Mouse (Mus musculus) cerebellum, adult 9-11 months (tissue): ENCODE measurements around the gene Ahnak.

Experiments
- DNase-seq: peaks from one replicate; pipeline ENCODE4 v3.0.0; 2022

Gene Ahnak

GRCm38 (mm10) chr19:8974638-8975037 lies 14.4 kb upstream of the Ahnak start:
- no peak for DNase-seq

- no peak for DNase-seq
These were observed 13.6 kb upstream of the Ahnak start for GRCm38 (mm10) chr19:8975491-8975890.

DNA sequence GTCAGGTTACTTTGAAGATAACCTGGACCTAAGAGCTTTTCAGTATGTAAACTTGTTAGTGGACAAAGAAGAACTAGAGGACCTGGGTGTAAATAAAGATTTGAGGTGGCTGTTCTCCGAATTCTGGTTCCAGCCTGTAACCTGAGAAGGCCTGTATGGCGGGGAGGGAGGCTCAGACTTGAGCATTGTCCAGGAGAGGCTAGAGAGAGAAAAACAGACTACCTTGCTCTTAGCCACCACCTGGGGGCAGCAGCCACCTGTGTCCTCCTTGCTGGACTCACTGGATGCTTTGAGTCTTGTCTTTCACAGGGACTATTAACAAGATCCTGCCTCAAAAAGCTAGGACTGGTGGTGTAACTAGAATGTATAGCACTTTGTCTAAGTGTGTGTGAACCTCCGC lies 12.5 kb upstream of the Ahnak start:
- DNase-seq, result peak; percentile 45

DNA sequence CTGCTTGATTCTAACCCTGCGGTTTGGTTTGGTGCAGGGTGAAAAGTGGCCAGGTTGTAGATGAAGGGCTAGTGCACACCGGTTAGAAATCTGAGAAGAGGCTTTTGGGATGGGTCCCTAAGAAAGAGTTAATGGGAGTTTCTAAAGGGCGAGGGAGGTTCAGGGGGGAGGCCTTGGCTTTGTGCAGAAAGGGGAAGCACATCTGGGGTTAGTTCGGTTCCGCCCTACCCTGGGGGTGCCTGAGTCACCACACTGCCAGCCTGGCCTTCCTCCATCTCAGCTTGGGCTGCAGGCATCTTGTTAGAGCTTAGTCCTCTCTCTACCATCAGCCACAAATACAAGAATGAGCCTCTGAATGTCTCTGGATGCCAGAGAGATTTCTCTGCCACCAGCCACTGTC lies 8.3 kb upstream of the Ahnak start:
- no peak for DNase-seq

- DNase-seq, result no peak
These were observed 7.5 kb upstream of the Ahnak start for GRCm38 (mm10) chr19:8981450-8982168.

- DNase-seq, result no peak
These were observed 6.6 kb upstream of the Ahnak start for GRCm38 (mm10) chr19:8982303-8983149.

DNA sequence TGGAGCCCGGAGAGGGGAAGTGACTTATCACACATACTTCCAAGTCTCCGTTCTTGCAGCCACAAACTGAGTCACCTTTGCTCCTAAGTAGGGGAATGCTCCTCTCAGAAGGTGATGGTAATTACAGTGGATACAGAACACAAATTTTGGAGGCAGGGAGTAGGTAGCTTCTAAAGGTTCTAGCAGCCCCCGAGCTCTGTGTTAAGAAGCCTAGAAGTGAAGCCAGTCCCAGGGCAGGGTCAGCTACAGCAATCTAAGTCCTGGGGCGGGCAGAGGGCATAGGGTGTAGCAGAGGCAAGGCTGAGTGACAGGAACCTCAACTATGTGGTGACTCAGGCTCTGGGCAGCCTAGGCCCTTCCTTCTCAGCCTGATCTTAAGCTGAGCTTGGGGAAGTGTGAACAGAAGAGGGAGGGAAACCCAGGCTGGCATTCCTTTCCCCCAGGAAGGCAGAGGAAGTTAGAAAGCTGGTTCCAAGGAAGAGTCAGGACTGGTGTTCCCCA lies 5.9 kb upstream of the Ahnak start:
- no peak for DNase-seq

DNA sequence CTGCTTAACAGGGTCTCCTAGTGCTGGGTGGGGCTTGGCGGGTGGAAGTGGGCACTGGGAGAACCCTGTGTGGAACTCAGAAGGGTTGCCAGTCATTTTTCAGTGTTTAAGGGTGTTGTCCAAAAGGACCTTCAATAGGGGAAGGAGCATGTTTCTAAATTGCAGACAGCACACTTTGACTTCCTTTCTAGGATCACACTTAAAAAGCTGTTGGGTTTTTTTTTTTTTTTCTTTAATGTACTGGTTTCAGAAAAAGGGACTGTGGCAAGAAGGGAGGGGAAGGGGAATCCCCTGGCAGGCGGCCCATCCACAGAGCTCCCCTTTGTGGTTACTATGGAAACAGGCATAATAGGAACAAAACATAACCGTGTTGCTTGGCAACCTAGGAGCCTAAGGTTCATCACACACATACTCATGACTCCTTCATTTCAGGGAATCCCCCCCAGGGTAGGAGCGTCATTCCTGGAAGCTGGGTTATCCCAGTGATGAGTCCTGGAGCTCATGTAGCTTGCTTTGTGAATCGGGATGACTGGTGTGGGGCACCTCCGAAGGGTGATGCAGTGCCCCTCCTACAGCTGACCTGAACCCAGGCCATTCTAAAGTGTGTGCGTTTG lies 4.7 kb upstream of the Ahnak start:
- DNase-seq, result no peak

GRCm38 (mm10) chr19:8985891-8986290 lies 3.2 kb upstream of the Ahnak start:
- no peak for DNase-seq

- no peak for DNase-seq
These were observed 1.3 kb upstream of the Ahnak start for GRCm38 (mm10) chr19:8987816-8988215.

DNA sequence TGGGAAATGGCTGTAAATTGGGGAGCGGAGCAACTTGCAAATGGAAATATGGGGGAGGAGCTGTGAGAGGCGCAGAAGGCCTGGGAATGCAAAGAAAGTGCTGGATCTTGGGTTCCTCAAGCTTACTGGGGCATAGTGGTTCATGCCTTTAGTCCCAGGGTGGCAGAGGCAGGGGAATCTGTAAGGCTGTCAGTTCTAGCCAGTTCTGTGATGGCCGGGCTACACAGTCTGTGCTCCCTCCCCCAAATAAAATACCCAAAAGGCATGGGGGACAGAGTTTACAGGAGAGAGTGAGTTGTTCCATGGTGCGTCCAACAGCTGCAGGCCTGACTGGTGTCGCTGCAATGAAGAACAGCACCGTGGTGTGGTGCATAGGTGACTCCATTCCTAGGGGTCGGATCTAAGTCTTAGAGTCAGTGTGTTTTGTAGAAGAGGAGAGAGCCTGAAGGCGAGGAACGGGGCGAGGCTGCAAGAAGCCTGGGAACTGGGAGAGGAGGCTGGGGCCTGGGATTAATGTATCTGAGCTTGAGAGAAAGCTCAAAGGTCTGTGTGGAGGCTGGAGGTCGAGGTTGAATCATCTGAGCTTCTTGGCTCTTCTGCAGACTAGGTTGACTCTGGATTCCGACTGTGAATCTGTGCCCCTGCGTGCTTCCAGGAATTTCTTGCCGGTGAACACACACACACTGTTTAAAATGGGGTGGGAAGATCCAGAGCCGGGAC lies 578 bp upstream of the Ahnak start:
- no peak for DNase-seq

DNA sequence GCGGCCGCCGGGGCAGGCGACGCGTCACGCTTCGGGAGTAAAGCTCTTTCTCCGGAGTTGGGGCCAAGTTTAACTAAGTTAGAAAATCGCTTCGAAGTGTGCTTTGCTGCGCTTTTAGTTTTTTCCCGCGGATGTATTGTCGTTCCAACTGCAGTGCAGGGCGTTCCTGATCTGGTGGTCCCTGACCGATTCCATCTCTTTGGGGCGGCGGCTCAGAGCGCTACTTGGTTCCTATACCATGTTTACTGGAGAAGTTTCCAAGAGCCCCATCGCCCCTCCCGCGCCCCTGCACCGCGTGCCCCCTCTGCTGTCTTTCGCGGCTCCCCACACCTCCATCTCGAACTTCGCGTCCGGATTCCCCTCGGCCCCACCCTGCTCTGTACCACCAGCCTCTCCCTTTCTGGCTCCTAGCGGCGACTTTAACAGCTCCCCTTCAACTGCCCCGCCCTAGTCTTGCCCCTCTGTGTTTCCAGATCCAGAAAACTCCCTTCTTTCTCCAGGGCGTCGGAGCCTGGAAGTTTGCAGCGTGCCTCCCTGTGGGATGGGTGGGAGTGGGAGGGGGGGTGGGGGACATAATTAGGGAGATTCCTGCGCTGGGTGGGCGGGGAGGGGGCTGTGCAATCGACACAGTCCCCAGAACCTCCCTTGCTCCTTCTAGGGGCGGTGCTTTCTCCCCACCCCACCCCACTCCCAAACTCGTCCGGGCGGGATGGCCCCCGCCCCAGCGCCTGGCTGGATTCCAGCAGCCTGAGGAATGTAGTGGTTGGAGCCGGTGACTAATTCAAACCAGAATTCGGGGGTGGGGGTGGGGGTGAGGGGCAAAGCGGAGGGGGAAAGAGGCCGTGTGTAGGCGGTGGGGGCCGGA lies 715 bp downstream of the Ahnak start:
- DNase-seq, result no peak

GRCm38 (mm10) chr19:8990432-8991102 lies 1.5 kb downstream of the Ahnak start:
- no peak for DNase-seq

DNA sequence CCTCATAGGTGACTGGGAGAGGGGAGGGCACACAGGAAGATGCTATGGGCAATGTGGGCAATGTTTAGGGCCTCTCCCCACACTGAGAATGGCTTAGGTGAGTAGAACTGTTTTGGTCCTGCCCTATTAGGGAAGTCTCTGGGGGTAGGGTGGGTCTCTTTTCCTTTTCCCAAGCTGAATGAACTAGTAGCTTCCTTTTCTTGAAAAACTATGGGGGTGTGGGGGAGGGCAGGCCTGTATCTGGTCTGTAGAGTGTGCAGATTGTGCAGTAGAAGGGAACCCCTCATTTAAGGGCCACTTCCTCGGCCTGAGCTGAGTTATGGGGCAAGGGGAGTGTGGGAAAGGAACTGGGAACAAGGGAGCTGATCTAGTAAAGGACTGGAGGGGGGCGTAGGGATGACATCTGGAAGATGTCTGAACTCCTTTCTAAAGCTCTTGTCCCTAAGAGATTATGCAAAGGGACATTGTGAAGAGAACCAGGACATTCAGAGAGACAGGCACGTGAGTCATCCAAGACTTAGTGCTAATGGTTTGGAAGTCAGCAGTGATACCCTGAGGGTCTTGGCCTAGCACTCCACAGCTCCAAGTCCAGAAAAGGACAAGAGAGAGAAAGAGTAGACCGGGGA lies 2.3 kb downstream of the Ahnak start:
- no peak for DNase-seq

DNA sequence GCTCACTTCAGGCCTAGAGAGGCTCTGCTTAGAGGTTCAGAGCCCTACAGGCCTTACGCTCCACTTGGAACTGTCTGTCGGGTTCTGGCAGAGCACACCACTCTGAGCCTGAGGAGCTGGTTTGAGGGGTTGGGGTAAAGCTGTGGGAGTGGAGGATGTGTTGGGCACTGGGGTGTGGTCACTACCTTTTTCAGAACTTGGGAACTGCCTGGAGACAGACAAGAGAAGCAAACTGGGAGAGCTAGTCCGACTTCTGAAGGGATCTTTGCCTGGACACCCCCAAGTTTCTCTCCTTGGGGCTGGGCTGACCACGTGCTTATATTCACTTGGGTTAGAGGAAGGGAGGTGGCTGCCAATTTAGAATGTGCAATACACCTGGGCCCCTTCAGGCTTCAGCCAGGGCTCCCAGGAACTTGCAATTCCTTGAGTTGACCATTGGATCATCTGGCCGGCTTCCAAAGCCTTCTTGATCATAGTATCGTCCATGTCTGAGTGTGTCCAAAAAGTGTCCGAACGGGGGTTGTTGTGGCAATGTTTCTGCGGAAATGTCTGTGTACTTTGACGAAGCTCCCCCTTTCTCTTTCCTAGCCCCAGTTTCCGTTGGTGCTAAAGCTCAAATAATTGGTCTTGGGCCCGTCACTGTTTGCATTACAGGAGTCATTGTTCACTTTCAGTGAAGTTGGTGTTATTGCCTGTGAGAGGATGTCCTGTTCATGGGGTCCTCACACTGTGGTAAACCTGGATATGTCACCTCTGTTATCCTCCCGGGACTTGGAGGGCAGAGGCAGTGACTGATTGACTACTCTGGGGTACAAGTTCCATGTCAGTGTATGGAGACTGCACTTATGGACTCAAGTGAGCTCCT lies 3.0 kb downstream of the Ahnak start:
- DNase-seq, result no peak

DNA sequence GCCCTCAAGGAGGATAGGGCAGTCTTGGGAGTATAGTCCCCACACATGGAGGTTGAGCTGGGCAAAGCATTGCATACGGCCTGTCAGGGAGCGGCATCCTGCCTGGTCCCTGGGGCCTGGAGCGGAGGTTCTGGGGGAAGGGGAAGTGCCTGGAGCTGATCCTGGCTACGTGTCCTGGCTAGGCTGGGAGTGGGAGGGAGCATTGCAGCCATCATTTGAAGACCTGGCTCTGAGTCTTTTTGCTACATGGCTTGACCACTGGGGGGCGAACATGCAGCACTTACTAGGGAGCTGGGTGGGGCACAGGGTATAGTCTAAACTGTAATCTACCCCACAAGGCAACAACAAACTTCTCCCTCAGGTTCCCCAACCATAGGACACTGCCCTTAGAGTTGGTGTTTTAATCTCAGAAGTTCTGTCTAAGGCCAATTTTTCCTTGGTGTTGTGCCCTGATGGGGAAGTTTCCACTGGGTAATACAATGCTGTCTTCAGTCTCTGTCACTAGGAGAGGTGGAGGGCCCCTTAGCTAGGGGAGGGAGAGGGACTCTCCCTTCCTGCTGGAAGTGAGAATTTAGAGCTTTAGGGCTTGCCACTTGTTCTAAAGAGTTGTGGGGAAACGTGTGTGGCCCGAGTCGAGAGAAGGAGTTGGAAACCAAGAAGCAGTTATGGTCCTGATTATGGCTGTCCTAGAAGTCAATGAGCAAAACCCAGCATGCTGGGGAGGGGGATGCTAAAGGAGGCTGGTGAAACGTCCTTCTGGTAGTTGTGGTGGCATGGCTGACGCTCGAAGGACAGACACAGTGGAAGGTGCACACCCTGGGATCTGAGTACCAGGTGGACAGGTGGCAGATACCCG lies 3.9 kb downstream of the Ahnak start:
- peak; percentile 28 for DNase-seq

GRCm38 (mm10) chr19:8993625-8993912 lies 4.5 kb downstream of the Ahnak start:
- DNase-seq, result no peak

GRCm38 (mm10) chr19:8994813-8995607 lies 5.9 kb downstream of the Ahnak start:
- no peak for DNase-seq
